Mouse (Mus musculus): ENCODE measurements at regions not wholly inside any gene's neighbourhood (a gene's known extent, or its start where the extent isn't known, plus 50 kb on each side); places are given as distances from the start of the nearest gene placed in this dataset.

- no peak for DNase-seq
- intact Hi-C loops (cut with DNase I; ENCODE audit: low total_unique reads): no loop called here
These were observed 473.6 kb upstream of the Nr2f2 start for GRCm38 (mm10) chr7:70840142-70840541.

- intact Hi-C loops (cut with DNase I; ENCODE audit: low total_unique reads): no loop called here
- no peak for DNase-seq
These were observed 472.7 kb upstream of the Nr2f2 start for GRCm38 (mm10) chr7:70839190-70839589.

- intact Hi-C loops (cut with DNase I; ENCODE audit: low total_unique reads): no loop called here
- DNase-seq: no peak
These were observed 468.4 kb upstream of the Nr2f2 start for GRCm38 (mm10) chr7:70834787-70835461.

- no peak for DNase-seq
- intact Hi-C loops (cut with DNase I; ENCODE audit: low total_unique reads): no loop called here
These were observed 462.1 kb upstream of the Nr2f2 start for GRCm38 (mm10) chr7:70828486-70829195.

- DNase-seq: no peak
- intact Hi-C loops (cut with DNase I; ENCODE audit: low total_unique reads): no loop called here
These were observed 459.5 kb upstream of the Nr2f2 start for GRCm38 (mm10) chr7:70826074-70826473.

- intact Hi-C loops (cut with DNase I; ENCODE audit: low total_unique reads): no loop called here
- DNase-seq: no peak
These were observed 456.5 kb upstream of the Nr2f2 start for GRCm38 (mm10) chr7:70823020-70823419.

- peak; percentile 73 for DNase-seq
- intact Hi-C loops (cut with DNase I; ENCODE audit: low total_unique reads): no loop called here
These were observed 455.8 kb upstream of the Nr2f2 start for GRCm38 (mm10) chr7:70822310-70822821.

GRCm38 (mm10) chr7:70821861-70822260 lies 455.3 kb upstream of the Nr2f2 start:
- no peak for DNase-seq
- intact Hi-C loops (cut with DNase I; ENCODE audit: low total_unique reads): no loop called here

GRCm38 (mm10) chr7:70817347-70817913 lies 450.9 kb upstream of the Nr2f2 start:
- intact Hi-C loops (cut with DNase I; ENCODE audit: low total_unique reads): no loop called here
- no peak for DNase-seq

GRCm38 (mm10) chr7:70814391-70814790 lies 447.9 kb upstream of the Nr2f2 start:
- DNase-seq: no peak
- intact Hi-C loops (cut with DNase I; ENCODE audit: low total_unique reads): no loop called here

- no peak for DNase-seq
- intact Hi-C loops (cut with DNase I; ENCODE audit: low total_unique reads): no loop called here
These were observed 446.6 kb upstream of the Nr2f2 start for GRCm38 (mm10) chr7:70813101-70813500.

GRCm38 (mm10) chr7:70810411-70811090 lies 444.0 kb upstream of the Nr2f2 start:
- intact Hi-C loops (cut with DNase I; ENCODE audit: low total_unique reads): no loop called here
- DNase-seq: no peak

GRCm38 (mm10) chr7:70804281-70804680 lies 437.7 kb upstream of the Nr2f2 start:
- no peak for DNase-seq
- intact Hi-C loops (cut with DNase I; ENCODE audit: low total_unique reads): no loop called here

- intact Hi-C loops (cut with DNase I; ENCODE audit: low total_unique reads): no loop called here
- DNase-seq: no peak
These were observed 433.4 kb upstream of the Nr2f2 start for GRCm38 (mm10) chr7:70799976-70800375.

- intact Hi-C loops (cut with DNase I; ENCODE audit: low total_unique reads): no loop called here
- no peak for DNase-seq
These were observed 432.7 kb upstream of the Nr2f2 start for GRCm38 (mm10) chr7:70799031-70799766.

- intact Hi-C loops (cut with DNase I; ENCODE audit: low total_unique reads): no loop called here
- no peak for DNase-seq
These were observed 429.7 kb upstream of the Nr2f2 start for GRCm38 (mm10) chr7:70796038-70796760.

- intact Hi-C loops (cut with DNase I; ENCODE audit: low total_unique reads): no loop called here
- no peak for DNase-seq
These were observed 422.6 kb upstream of the Nr2f2 start for GRCm38 (mm10) chr7:70788902-70789796.

GRCm38 (mm10) chr7:70787966-70788365 lies 421.4 kb upstream of the Nr2f2 start:
- no peak for DNase-seq
- intact Hi-C loops (cut with DNase I; ENCODE audit: low total_unique reads): no loop called here

All from gastrocnemius, postnatal 14 days (tissue).